Mouse (Mus musculus): Measurements from ENCODE around the gene Zkscan7. TPM values are rescaled to one million over a fixed set of nuclear protein-coding genes. Genes with fewer than 3 reads are reported as not detected.

The Zkscan7 gene
- polyA plus RNA-seq, 1 experiment, result 3.1 TPM

DNA sequence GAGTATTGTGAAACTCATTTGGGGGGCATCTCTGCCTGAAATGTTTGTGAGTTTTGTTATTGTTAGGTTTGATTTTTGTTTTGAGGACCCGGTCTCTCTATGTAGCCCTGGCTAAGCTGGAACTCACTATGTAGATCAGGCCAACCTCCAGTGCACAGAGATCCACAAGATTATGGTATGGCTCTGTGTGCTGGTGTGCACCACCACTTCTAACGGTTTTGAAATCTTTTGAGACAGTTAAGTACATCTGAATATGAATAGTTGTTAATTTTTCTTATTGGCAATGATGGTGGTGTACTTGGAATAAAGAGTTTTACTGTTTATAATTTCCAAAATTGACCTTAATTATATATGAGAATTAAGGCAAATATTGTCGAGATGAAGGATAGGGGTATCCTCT, 37.0 kb downstream of the Zkscan7 start:
- no peak overlapping the region for H3K27ac ChIP-seq (ENCODE audit: insufficient read depth, low read length)
- no peaks in the 10 kb centered on the region; the same call in 1 of the 2 replicates for H3K4me1 ChIP-seq (ENCODE audit: control insufficient read depth, insufficient read depth, low read length)
- 33% methylated on average over 3 of the region's 3 CpGs for WGBS
- no peaks in the 10 kb centered on the region for H3K27me3 ChIP-seq (ENCODE audit: control insufficient read depth, insufficient read depth, low read length)
- peak overlapping the region; percentile 87 for H3K4me3 ChIP-seq (replicated peaks; ENCODE audit: insufficient read depth, low read depth, low read length)
- no peak for TF ChIP-seq CTCF (IDR thresholded peaks at IDR 0.05; ENCODE audit: borderline replicate concordance, insufficient read depth, low read depth, low read length)
- TF ChIP-seq POLR2A (IDR thresholded peaks at IDR 0.05; ENCODE audit: borderline replicate concordance, insufficient read depth, low read length), result no peak
- no peak for DNase-seq

DNA sequence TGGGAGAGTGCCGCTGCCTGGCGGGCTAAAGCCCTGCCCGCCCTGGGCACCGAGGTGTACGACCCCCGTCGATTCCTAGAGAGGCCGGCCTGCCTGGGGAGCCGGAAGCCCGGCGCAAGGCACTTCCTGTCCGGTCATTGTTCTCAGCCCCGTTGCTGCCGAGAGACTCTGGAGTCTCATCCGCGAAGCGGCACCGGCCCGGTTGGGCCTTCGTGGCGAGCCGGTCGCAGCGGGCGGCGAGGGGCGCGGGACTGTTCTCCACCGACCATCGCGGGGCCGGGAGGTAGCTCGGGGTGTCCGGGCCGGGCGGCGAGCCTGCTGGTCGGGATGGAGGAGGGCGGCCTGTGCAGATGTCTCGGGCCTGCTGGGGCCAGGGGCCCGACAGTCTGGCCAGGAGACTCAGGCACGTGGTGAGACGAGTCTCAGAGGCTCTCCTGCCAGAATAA, 37.5 kb downstream of the Zkscan7 start, which contains the start of gene Zfp105:
TSS of gene Zfp105 (plus strand) at position 137 of the 446 bp plus-strand sequence.
- Histone ChIP-seq H3K4me1 (ENCODE audit: control insufficient read depth, insufficient read depth, low read length) (no peaks in the 10 kb centered on the region; the same call in 1 of the 2 replicates), H3K4me3 (replicated peaks; ENCODE audit: insufficient read depth, low read depth, low read length) (peak within 1 kb of the TSS; percentile 87), H3K27ac (ENCODE audit: insufficient read depth, low read length) (no peak within 1 kb of the TSS), H3K27me3 (ENCODE audit: control insufficient read depth, insufficient read depth, low read length) (no peaks in the 10 kb centered on the region)
- DNase-seq, result peak; percentile 76 to 79
- TF ChIP-seq POLR2A (IDR thresholded peaks at IDR 0.05; ENCODE audit: borderline replicate concordance, insufficient read depth, low read length) (no peak), CTCF (IDR thresholded peaks at IDR 0.05; ENCODE audit: borderline replicate concordance, insufficient read depth, low read depth, low read length) (no peak)
- WGBS, result under 1% methylated on average over 43 of the region's 43 CpGs

DNA sequence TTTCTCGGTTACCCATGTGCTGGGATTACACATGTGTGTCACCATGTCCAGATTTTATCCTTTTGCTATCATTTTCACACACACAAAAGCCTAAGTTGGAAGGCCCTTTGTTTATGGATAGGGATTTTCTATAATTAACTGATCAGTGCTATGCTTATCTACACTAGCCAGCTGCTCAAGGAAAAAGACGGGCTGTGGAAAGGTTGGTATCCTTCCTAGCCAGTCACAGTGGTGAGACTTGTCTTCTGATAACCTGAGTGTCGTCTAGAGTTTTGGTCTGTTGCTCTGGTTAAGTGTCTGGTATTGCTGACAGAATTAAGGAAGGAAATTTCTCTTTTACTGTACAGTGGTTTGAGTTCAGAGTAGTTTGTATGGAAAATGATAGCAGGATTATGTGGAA, 43.4 kb downstream of the Zkscan7 start:
- Histone ChIP-seq H3K4me3 (replicated peaks; ENCODE audit: insufficient read depth, low read depth, low read length) (no peak overlapping the region), H3K4me1 (ENCODE audit: control insufficient read depth, insufficient read depth, low read length) (no peaks in the 10 kb centered on the region), H3K27ac (ENCODE audit: insufficient read depth, low read length) (no peak overlapping the region), H3K27me3 (ENCODE audit: control insufficient read depth, insufficient read depth, low read length) (no peaks in the 10 kb centered on the region)
- DNase-seq, result no peak
- TF ChIP-seq POLR2A (IDR thresholded peaks at IDR 0.05; ENCODE audit: borderline replicate concordance, insufficient read depth, low read length) (no peak), CTCF (IDR thresholded peaks at IDR 0.05; ENCODE audit: borderline replicate concordance, insufficient read depth, low read depth, low read length) (no peak)
- WGBS, result 98% methylated on average over 3 of the region's 3 CpGs

Other genes starting within 250 kb of the Zkscan7 start
- gene Topaz1, start 138.3 kb upstream of the Zkscan7 start, polyA plus RNA-seq (2012; rRNA removed), result 0.02 TPM in 1 of 2 replicates, not detected in the other
- gene Tcaim, start 80.1 kb upstream of the Zkscan7 start, polyA plus RNA-seq (2012; rRNA removed), result 12.6 and 14.6 TPM in 2 replicates
- gene Gm35549, start 41.6 kb upstream of the Zkscan7 start, polyA plus RNA-seq (2012; rRNA removed), result not detected in 2 replicates
- 158 and 183 TPM in 2 replicates for gene Zfp445, start 19.7 kb upstream of the Zkscan7 start, polyA plus RNA-seq (2012; rRNA removed)
- gene Zfp105, start 37.4 kb downstream of the Zkscan7 start, polyA plus RNA-seq (2012; rRNA removed), result 7.2 and 7.9 TPM in 2 replicates
- gene 1110059G10Rik, start 65.3 kb downstream of the Zkscan7 start, polyA plus RNA-seq (2012; rRNA removed), result 14.2 and 17.1 TPM in 2 replicates
- 0.51 and 0.62 TPM in 2 replicates for gene Kif15, start 65.4 kb downstream of the Zkscan7 start, polyA plus RNA-seq (2012; rRNA removed)
- 21.2 and 21.3 TPM in 2 replicates for gene Tmem42, start 135.6 kb downstream of the Zkscan7 start, polyA plus RNA-seq (2012; rRNA removed)
- gene Tgm4, start 149.0 kb downstream of the Zkscan7 start, polyA plus RNA-seq (2012; rRNA removed), result 0.44 and 0.69 TPM in 2 replicates
- 83.4 and 85.9 TPM in 2 replicates for gene Zdhhc3, start 227.5 kb downstream of the Zkscan7 start, polyA plus RNA-seq (2012; rRNA removed)
- gene Exosc7, start 227.5 kb downstream of the Zkscan7 start, polyA plus RNA-seq (2012; rRNA removed), result 57.2 and 60.5 TPM in 2 replicates